Mouse (Mus musculus) adrenal gland, postnatal 4 days (tissue): ENCODE results near the gene Fads6. TPM values are rescaled to one million over a fixed set of nuclear protein-coding genes. Genes with fewer than 3 reads are reported as not detected.

Source experiments
- DNase-seq, 2 experiments: peaks; one replicate each; pipeline ENCODE4 v3.0.0; 2021 to 2022; ENCODE audit warnings: low spot score in 2 of 2, mixed read lengths in 2 of 2
- total RNA-seq, 2 experiments: library from RNA; stranded (reverse); gene quantifications; 2 replicates each; pipeline ENCODE4 v1.2.3; 2021

The Fads6 gene
- total RNA-seq, 2 experiments from 2014 or later = 26.0 to 31.3 TPM

DNA sequence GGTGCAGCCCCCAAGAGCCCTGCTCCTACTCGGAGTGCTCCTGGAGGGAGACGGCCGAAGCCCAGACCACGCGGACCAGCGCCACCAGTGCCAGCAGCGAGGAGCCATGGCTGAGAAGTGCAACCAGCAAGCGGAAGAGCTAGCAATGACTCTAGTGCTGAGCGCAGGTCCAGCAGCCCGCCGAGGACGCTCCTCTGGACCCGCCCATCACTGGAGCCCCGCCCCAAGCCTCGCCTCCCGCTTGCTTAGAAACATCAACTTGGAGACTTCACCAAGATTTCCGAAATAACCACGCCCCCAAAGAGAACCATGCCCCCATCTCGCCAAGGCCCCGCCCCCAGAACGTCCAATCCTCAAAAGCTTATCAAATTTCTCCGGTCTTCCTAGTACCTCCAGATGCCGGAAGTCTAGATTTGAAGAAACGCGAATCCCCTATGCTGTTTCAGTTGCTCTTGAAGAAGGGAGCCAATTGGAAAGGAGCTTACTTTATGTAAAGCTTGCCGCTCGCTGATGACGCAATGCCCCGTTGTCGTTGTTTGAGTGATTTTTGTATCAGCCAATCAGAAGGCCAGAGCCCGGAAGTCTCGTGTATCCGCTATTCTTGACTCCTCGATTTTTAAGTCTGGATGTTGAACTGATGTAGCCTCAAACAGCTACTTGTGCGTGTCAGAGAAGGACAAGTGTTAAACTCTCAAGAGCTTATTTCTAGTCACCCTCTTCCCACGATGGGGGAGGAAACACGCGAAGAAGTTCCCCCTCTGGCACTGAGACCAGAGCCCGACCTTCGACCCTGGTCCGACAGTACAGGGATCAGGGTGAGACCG is 20.5 kb downstream of the Fads6 start, which contains the start of gene Fdxr:
Fdxr (minus strand) TSS at position 271 of the 824 bp plus-strand sequence.
- DNase-seq = peak; percentile 92 to 97

DNA sequence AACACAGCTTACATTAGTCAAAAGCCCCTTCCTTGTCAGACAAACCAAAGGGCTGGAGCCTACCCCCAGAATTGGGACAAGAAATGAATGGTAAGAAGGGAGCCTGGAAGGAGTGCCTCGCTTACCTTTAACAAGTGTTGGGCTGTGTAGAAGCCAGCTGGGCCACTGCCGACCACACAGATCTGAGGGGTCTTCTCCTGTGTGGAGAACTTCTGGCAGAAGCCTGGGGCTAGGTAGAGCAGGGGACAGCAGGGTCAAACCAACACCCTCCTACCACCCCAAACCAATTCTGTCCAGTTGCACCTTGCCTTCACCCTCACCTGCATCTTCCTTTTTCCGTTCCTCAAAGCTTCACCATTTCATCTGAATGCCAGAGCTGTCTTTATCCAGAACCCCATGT is 21.5 kb downstream of the Fads6 start:
- no peak for DNase-seq

DNA sequence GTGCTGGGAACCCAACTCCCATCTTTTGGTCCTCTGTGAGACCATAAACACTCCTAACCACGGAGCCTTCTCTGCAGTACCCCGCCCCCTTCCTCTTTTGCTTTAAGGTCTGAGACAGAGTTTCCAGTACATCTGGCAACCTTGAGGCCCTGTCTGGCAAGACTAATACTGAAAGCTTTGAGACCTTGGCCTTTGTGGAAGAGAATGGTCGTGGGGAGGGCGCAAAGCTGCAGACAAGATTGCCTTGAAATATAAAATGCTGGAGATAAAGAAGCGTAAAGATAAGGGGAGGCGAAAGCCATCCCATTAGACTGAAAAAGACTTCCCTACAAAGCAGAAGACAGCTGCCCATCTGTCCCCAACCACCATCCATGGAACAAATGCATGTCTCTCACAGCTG is 22.0 kb downstream of the Fads6 start:
- no peak for DNase-seq

- DNase-seq = no peak
Observed at GRCm38 (mm10) chr11:115274771-115275170, 22.7 kb downstream of the Fads6 start.

DNA sequence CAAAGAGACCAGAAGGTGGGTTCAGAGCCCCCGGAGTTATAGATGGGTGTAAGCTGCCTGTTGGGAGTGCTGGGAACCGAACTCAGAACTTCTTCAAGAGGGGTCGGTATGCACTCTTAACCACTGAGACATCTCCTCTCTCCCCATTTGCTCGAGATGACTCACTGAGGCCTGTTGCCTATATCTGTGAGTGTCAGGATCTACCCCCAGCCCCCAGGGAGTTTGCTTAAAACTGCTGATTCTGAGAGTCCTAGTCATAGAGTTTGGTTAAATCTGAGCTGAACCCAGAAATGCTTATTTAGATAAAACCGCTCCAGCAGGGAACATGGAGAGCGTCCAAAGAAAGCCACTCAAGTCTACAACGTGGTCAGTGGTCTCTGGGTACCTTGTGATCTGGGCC is 23.3 kb downstream of the Fads6 start:
- no peak for DNase-seq

GRCm38 (mm10) chr11:115273735-115274134 is 23.7 kb downstream of the Fads6 start:
- no peak for DNase-seq

GRCm38 (mm10) chr11:115272894-115273498 is 24.5 kb downstream of the Fads6 start:
- DNase-seq = no peak

DNA sequence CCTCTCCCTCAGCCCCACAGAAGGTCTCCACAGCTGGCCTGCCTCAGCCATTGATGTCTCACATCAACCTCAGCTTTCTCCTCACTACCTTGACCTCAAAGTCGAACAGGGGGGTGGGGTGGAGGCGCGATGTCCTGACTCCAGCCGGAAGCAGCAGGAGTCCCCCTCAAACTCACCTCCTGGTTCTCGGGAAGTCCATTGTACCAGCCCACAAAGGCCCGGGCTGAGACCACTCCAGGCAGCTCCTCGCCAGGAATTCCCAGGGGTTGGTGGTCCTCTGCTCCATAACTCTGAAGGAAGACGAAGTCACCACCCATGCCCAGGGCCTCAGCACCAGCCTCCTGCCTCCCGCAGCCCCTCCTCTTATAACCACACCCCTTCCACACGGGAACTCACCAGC is 26.0 kb downstream of the Fads6 start:
- no peak for DNase-seq

- DNase-seq = no peak
Observed at GRCm38 (mm10) chr11:115271052-115271451, 26.4 kb downstream of the Fads6 start.

DNA sequence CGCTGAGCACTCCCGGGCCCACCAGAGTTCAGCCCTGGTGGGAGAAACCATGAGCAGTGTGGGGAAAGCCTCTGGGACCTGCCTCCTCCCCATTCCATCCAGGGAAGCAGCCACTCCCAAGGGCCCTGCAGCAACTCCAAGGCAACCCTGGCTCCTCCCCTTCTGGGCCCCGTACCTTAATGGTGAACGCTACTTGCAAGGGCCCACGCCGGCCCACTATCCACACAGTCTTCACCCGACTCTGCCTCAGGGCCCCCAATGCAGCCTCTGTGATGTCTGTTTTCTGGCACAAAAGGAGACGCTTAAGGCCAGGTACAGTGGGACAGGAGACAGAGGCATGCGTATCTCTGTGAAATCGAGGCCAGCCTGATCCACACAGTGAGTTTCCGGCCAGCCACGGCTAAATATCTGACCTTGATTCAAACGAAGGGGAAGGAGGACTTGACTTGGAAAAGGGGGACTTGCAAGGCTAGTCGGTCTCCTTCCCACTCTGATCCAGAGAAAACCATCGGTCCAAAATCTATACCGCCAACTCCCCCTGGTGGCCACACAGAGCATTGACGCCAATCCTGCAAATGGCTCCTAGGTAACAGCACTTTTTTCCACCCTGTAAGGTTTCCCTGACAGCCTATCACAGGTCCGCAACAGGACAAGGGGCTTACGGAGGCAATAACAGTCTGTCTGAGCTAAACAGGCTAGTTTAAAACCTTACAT is 27.2 kb downstream of the Fads6 start:
- DNase-seq = peak; percentile 67 to 69

DNA sequence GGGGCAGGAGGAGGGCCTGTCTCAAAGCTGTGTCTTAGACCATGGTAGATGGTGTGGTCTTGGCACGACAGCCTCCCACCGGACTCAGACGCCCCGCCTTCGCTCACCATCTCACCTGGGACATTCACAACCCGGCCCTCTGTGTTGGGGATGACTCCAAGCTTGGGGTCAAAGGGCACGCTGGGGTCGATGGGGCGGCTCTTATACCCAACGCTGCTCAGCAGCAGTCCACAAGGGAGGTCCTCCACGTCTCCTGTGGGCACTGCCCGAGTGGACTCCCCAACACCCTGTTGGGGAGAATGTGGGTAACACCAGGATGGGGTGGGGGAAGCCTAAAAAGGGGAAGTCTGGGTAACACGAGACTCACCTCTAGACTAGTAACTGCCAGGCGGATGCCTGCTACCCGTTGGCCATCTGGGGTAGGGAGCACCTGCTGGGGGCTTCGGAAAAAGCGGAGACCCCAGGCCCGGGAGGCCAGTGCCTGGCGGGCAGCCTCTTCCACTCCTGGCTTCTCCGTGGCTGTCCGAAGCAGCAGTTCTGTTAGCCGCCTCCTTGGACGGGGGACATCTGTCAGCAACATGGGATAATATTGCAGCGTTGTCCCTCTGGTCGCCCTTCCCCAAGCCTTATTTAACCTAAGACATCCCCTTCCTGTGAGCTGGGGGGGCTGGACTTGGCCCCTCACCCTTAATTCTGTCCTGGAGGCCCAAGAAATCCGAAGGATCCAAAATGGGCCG is 28.0 kb downstream of the Fads6 start:
- DNase-seq = no peak

- DNase-seq = no peak
Observed at GRCm38 (mm10) chr11:115267958-115268357, 29.5 kb downstream of the Fads6 start.

DNA sequence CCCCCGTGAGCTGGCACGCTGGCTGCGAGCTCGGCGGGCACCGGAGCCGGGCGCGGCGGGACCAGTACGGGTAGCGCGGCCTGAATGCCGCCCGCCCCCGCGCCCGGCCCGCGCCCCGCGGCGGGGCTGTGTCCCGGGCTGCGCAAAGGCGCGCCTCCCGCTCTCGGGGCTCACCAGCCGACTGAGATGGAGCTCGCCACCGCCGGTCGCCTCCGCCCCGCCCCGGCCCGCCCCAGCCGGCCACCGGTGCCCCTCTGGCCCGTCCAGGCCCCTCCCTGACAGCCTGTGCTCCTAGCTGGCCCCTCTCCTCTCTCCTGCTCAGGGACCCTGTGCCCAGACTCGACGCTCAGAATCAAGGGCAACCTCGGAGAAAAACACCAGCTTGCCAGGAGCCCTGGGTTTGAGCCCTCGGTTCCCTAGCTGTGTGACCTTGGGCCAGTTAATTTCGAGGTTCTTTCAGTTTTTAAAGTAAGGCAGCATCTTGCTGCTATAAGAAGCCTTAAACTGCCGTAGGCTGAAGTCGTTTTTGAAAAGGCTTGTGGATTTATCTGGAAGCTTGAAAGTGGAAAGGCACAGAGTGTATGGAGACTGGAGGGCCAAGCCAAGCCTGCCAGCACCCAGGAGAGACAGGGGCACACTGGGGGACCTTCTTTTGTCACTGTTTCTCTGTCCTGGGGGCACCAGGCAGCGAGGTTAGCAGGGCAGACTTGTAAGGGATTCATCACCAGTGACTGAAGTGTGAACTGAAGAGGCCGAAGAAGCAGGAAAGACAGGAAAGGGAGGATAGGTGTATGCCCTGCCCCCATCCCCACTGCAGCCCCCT is 30.2 kb downstream of the Fads6 start, which contains the start of gene Grin2c:
Grin2c (minus strand) TSS at position 183 of the 823 bp plus-strand sequence.
- DNase-seq = no peak

DNA sequence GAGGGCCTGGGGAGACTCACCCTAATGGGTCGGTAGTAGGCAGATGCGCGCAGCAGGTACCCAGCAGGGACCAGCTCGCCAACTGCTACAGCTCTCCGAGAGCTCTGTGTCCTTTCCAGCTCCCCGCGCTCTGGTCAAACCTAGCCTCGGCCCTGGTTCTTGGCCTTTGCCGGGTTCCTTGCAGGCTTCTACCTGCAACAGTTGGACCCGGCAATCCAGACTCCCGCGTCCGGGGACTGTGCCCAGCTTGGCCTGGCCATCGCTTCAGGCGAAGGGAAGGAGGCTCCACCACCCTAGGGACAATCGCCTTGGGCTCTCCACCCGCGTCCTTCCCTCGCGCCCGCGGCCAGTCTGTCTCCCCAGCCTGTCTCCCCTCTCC is 31.1 kb downstream of the Fads6 start:
- DNase-seq = no peak

- DNase-seq = no peak
Observed at GRCm38 (mm10) chr11:115265771-115266399, 31.6 kb downstream of the Fads6 start.

GRCm38 (mm10) chr11:115264862-115265668 is 32.4 kb downstream of the Fads6 start:
- no peak for DNase-seq

DNA sequence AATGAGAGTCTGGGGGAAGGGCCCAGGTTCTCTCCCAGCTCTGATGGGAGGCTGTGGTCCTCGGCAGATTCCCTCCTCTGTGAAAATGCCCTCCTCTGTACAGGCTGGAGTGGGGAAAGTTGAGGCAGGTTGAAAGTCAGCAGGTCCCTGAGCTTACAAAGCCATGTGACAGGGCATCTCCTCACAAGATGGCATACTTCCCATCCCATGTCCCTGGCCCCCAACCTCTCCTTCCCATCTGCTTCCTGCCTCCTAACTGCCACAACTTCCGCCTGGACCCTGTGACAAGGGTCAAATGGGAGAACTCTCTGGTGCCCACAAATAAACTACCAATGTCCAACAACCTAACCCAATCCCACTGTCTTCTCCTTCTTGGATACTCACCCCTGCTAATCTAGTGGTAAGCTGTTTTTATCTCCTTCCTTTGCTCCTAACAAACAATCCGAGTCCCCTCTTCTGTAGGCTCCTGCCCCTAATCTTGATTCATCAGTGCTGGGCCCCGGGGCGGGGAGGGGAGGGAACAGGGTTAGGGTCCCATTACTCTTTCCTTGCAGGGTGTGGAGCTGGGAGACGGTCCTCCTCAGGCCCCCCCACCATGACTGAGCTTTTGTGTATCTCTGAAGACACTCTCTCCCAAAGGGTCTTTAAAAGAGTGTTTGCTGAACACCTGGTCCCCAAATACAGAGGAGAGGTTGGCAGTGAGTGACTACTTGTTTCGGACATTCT is 33.2 kb downstream of the Fads6 start:
- DNase-seq = no peak

DNA sequence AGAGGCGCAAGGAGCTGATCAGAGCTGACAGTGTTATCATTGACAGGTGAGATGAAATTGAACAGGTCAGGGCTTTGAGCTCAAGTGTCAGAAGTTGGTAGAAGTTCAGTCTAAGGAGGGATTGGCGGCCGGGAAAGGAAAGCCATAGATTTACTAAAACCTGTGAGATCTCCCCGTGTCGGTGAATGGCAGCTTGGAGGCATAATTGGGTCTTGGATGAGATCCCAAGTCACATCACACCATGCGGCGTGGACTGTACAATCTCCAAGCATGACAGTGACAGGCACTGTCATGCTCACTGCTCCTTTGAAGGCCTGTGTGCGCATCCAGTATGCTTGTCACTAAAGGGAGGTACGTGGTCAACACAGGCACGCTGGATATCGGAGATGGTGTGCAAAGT is 34.5 kb downstream of the Fads6 start:
- no peak for DNase-seq
